Mouse (Mus musculus): ENCODE measurements at regions not wholly inside any gene's neighbourhood (a gene's known extent, or its start where the extent isn't known, plus 50 kb on each side); places are given as distances from the start of the nearest gene placed in this dataset.

- no peak overlapping the region for H3K27ac ChIP-seq (ENCODE audit: insufficient read depth, low read depth, low read length)
- no peaks in the 10 kb centered on the region for H3K4me1 ChIP-seq (ENCODE audit: control insufficient read depth, insufficient read depth, low read length)
- no peak overlapping the region for H3K4me3 ChIP-seq (ENCODE audit: insufficient read depth, low read length)
- TF ChIP-seq POLR2A (IDR thresholded peaks at IDR 0.05; ENCODE audit: borderline replicate concordance, low read depth, low read length) (no peak), CTCF (IDR thresholded peaks at IDR 0.05; ENCODE audit: low read depth, low read length) (no peak)
Observed at GRCm38 (mm10) chr3:56681031-56681430, 497.5 kb upstream of the Nbea start.

- Histone ChIP-seq H3K4me3 (ENCODE audit: insufficient read depth, low read length) (no peak overlapping the region), H3K27ac (ENCODE audit: insufficient read depth, low read depth, low read length) (no peak overlapping the region), H3K4me1 (ENCODE audit: control insufficient read depth, insufficient read depth, low read length) (no peaks in the 10 kb centered on the region)
- TF ChIP-seq POLR2A (IDR thresholded peaks at IDR 0.05; ENCODE audit: borderline replicate concordance, low read depth, low read length) (no peak), CTCF (IDR thresholded peaks at IDR 0.05; ENCODE audit: low read depth, low read length) (no peak)
Observed at GRCm38 (mm10) chr3:56668829-56669228, 485.3 kb upstream of the Nbea start.

GRCm38 (mm10) chr3:56660594-56660993 is 477.1 kb upstream of the Nbea start:
- Histone ChIP-seq H3K27ac (ENCODE audit: insufficient read depth, low read depth, low read length) (no peak overlapping the region), H3K4me3 (ENCODE audit: insufficient read depth, low read length) (no peak overlapping the region), H3K4me1 (ENCODE audit: control insufficient read depth, insufficient read depth, low read length) (no peaks in the 10 kb centered on the region)
- TF ChIP-seq POLR2A (IDR thresholded peaks at IDR 0.05; ENCODE audit: borderline replicate concordance, low read depth, low read length), result no peak
- no peak for TF ChIP-seq CTCF (IDR thresholded peaks at IDR 0.05; ENCODE audit: low read depth, low read length)

GRCm38 (mm10) chr3:56647313-56647712 is 463.8 kb upstream of the Nbea start:
- no peak overlapping the region for H3K4me3 ChIP-seq (ENCODE audit: insufficient read depth, low read length)
- TF ChIP-seq CTCF (IDR thresholded peaks at IDR 0.05; ENCODE audit: low read depth, low read length) (no peak), POLR2A (IDR thresholded peaks at IDR 0.05; ENCODE audit: borderline replicate concordance, low read depth, low read length) (no peak)
- H3K27ac ChIP-seq (ENCODE audit: insufficient read depth, low read depth, low read length), result no peak overlapping the region
- no peaks in the 10 kb centered on the region for H3K4me1 ChIP-seq (ENCODE audit: control insufficient read depth, insufficient read depth, low read length)
